Mouse (Mus musculus) cerebellum, adult 2 months (tissue): ENCODE results near the gene Sdc4. TPM values are rescaled to one million over a fixed set of nuclear protein-coding genes. Genes with fewer than 3 reads are reported as not detected.

Experiments
- DNase-seq, 2 experiments: peaks; one replicate each; pipeline ENCODE4 v3.0.0; 2021
- H3K27ac ChIP-seq: fragments of 200-500 bp; 2 replicates; pipeline ENCODE4 v1.5.1; 2012; ENCODE audit warnings: low read length, control low read depth, inconsistent platforms; ENCODE audit not compliant: insufficient read depth
- H3K27me3 ChIP-seq: fragments of 200-500 bp; 2 replicates; pipeline ENCODE4 v1.6.1; 2012; ENCODE audit warnings: inconsistent platforms, mild to moderate bottlenecking, low read length, moderate library complexity; ENCODE audit not compliant: control insufficient read depth, insufficient read depth
- H3K4me1 ChIP-seq: fragments of 200-500 bp; 2 replicates; pipeline ENCODE4 v1.6.1; 2011; ENCODE audit warnings: low read length; ENCODE audit not compliant: control insufficient read depth, insufficient read depth
- H3K4me3 ChIP-seq: fragments of 200-500 bp; replicated peaks from 2 replicates; pipeline ENCODE3; 2011; ENCODE audit warnings: mild to moderate bottlenecking, low read depth, low read length, control low read depth; ENCODE audit not compliant: insufficient read depth
- CTCF ChIP-seq: fragments of 200-500 bp; IDR thresholded peaks from 2 replicates; pipeline ENCODE4 v1.5.1; 2011; ENCODE audit warnings: low read depth, mild to moderate bottlenecking, control low read depth, low read length, moderate library complexity, borderline replicate concordance; ENCODE audit not compliant: insufficient read depth
- POLR2A ChIP-seq: fragments of 200-500 bp; IDR thresholded peaks from 2 replicates; pipeline ENCODE4 v1.6.1; 2011; ENCODE audit warnings: low read length, control low read depth, borderline replicate concordance; ENCODE audit not compliant: insufficient read depth
- WGBS: fragments of 180-500 bp; shearing (Covaris S2); methylation state at CpG from one replicate; pipeline ENCODE4 v1.1.7; 2018; 5-methylcytosine and 5-hydroxymethylcytosine counted together
- polyA plus RNA-seq: library from polyadenylated mRNA; depleted of rRNA; stranded (reverse); fragments of >200 nt; gene quantifications from 2 replicates; pipeline ENCODE4 v1.2.3, GENCODE M21; 2012

The Sdc4 gene
- polyA plus RNA-seq, 1 experiment, result 69.5 TPM

- 3% methylated on average over 44 of the region's 49 CpGs for WGBS
- no peak overlapping the region for H3K27ac ChIP-seq
- TF ChIP-seq CTCF, result no peak
- no peak for TF ChIP-seq POLR2A
- no peak overlapping the region for H3K4me3 ChIP-seq
- H3K4me1 ChIP-seq, result no peaks in the 10 kb centered on the region
- DNase-seq, result no peak
- no peaks in the 10 kb centered on the region; the same call in 1 of the 2 replicates for H3K27me3 ChIP-seq
These were observed 39.4 kb downstream of the Sdc4 start for GRCm38 (mm10) chr2:164404082-164404990.

- Histone ChIP-seq H3K27ac (no peak overlapping the region), H3K4me1 (no peaks in the 10 kb centered on the region), H3K27me3 (no peaks in the 10 kb centered on the region; the same call in 1 of the 2 replicates), H3K4me3 (no peak overlapping the region)
- DNase-seq, result no peak
- 16% methylated on average over 14 of the region's 14 CpGs for WGBS
- TF ChIP-seq POLR2A (no peak), CTCF (no peak)
These were observed 40.1 kb downstream of the Sdc4 start for GRCm38 (mm10) chr2:164403396-164404081.

GRCm38 (mm10) chr2:164402906-164403305 is 40.8 kb downstream of the Sdc4 start, which contains the start of gene Rbpjl:
Gene Rbpjl, plus strand, starts transcription at chr2:164403141.
- peak; percentile 40 to 44 for DNase-seq
- H3K4me3 ChIP-seq, result no peak within 1 kb of the TSS
- H3K4me1 ChIP-seq, result no peaks in the 10 kb centered on the region
- H3K27me3 ChIP-seq, result no peaks in the 10 kb centered on the region; the same call in 1 of the 2 replicates
- TF ChIP-seq POLR2A (no peak), CTCF (peak; percentile 60)
- H3K27ac ChIP-seq, result no peak within 1 kb of the TSS
- WGBS, result 6% methylated on average over 17 of the region's 17 CpGs

- H3K4me3 ChIP-seq, result no peak overlapping the region
- 73% methylated on average over 12 of the region's 12 CpGs for WGBS
- H3K4me1 ChIP-seq, result no peaks in the 10 kb centered on the region; the same call in 1 of the 2 replicates
- H3K27ac ChIP-seq, result no peak overlapping the region
- TF ChIP-seq CTCF (no peak), POLR2A (no peak)
- H3K27me3 ChIP-seq, result no peaks in the 10 kb centered on the region
- DNase-seq, result no peak
These were observed 46.8 kb downstream of the Sdc4 start for GRCm38 (mm10) chr2:164396911-164397310.

- no peak for DNase-seq
- H3K27me3 ChIP-seq, result no peaks in the 10 kb centered on the region
- TF ChIP-seq POLR2A, result no peak
- no peak for TF ChIP-seq CTCF
- 92% methylated on average over 7 of the region's 7 CpGs for WGBS
- H3K4me1 ChIP-seq, result no peaks in the 10 kb centered on the region; the same call in 1 of the 2 replicates
- H3K27ac ChIP-seq, result no peak overlapping the region
- H3K4me3 ChIP-seq, result no peak overlapping the region
These were observed 47.6 kb downstream of the Sdc4 start for GRCm38 (mm10) chr2:164396076-164396475.

- Histone ChIP-seq H3K27me3 (no peaks in the 10 kb centered on the region), H3K4me1 (no peaks in the 10 kb centered on the region; the same call in 1 of the 2 replicates), H3K27ac (no peak overlapping the region), H3K4me3 (no peak overlapping the region)
- no peak for DNase-seq
- 82% methylated on average over 29 of the region's 29 CpGs for WGBS
- TF ChIP-seq CTCF (no peak), POLR2A (no peak)
These were observed 50.6 kb downstream of the Sdc4 start for GRCm38 (mm10) chr2:164393126-164393525.

GRCm38 (mm10) chr2:164389499-164389898 is 54.2 kb downstream of the Sdc4 start:
- H3K4me3 ChIP-seq, result peak overlapping the region; percentile 70
- DNase-seq, result peak; percentile 78 to 89
- WGBS, result 1% methylated on average over 30 of the region's 30 CpGs
- no peaks in the 10 kb centered on the region for H3K4me1 ChIP-seq
- no peak overlapping the region for H3K27ac ChIP-seq
- no peaks in the 10 kb centered on the region for H3K27me3 ChIP-seq
- peak; percentile 66 for TF ChIP-seq CTCF
- TF ChIP-seq POLR2A, result no peak
